Mouse (Mus musculus) myocyte (in vitro differentiated cells): ENCODE measurements around the gene Oxct2a.

Source experiments
- E2F4 ChIP-seq: IDR thresholded peaks from one replicate; pipeline ENCODE4 v1.6.1; 2011; ENCODE audit warnings: mild to moderate bottlenecking, control low read depth, moderate library complexity; ENCODE audit not compliant: insufficient read depth
- MAX ChIP-seq: IDR thresholded peaks from one replicate; pipeline ENCODE4 v1.6.1; 2011; ENCODE audit warnings: low read depth, mild to moderate bottlenecking, control low read depth
- MYOD1 ChIP-seq, 3 experiments: IDR thresholded peaks; one replicate each; pipeline ENCODE4 v1.6.1; 2011; ENCODE audit warnings: control low read depth in 2 of 3, low read depth in 2 of 3, mild to moderate bottlenecking in 2 of 3, moderate library complexity in 1 of 3; ENCODE audit not compliant: insufficient read length in 2 of 3, control insufficient read depth in 1 of 3
- POLR2A ChIP-seq: IDR thresholded peaks from one replicate; pipeline ENCODE4 v1.6.1; 2011; ENCODE audit warnings: low read depth, mild to moderate bottlenecking, control low read depth, moderate library complexity; ENCODE audit not compliant: insufficient read length
- SRF ChIP-seq: IDR thresholded peaks from one replicate; pipeline ENCODE4 v1.6.1; 2011; ENCODE audit warnings: low read depth; ENCODE audit not compliant: control insufficient read depth, insufficient read length
- USF1 ChIP-seq: IDR thresholded peaks from one replicate; pipeline ENCODE4 v1.6.1; 2011; ENCODE audit warnings: low read depth, mild to moderate bottlenecking, control low read depth, moderate library complexity

DNA sequence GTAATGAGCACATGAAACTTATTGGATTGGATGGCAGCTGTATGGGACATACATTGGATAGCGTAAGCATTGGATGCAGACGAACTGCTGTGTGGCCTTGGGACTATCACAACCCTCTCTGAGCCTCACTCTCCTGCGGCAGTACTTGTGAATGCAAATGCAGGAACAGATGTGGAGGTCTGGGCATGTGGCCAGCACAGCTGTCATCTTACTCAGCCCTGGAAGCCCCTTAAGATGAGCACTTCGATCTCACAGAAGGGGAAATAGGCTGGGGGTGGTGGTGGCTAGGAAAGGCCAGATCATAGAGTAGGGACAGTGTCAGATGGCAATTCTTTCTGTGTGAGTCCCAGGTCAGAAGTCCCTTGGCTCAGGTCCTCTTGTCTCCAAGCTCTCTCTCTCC is 14.3 kb upstream of the Oxct2a start:
- TF ChIP-seq POLR2A (no peak), E2F4 (no peak), MAX (no peak), MYOD1 (IDR thresholded peaks at IDR 0.05; ENCODE audit: control insufficient read depth in 1 of 3, insufficient read length in 2 of 3, low read depth in 2 of 3) (peak in 1 of 3 experiments; percentile 11), USF1 (no peak), SRF (no peak)
